Mouse (Mus musculus) adrenal gland, adult (tissue): ENCODE results near the gene Fcrl6.

ENCODE experiments used
- DNase-seq, 2 experiments: peaks; one replicate each; pipeline ENCODE4 v3.0.0; 2022 to 2023; ENCODE audit warnings: low spot score in 1 of 2; ENCODE audit not compliant: inconsistent age in 2 of 2

Gene Fcrl6

GRCm38 (mm10) chr1:172602326-172602725 is at the start of gene Fcrl6:
Gene Fcrl6, minus strand, starts transcription at chr1:172602551.
- no peak for DNase-seq

- DNase-seq: no peak
Observed at GRCm38 (mm10) chr1:172651288-172651987, 49.1 kb upstream of the Fcrl6 start.

GRCm38 (mm10) chr1:172650519-172651287 is 48.4 kb upstream of the Fcrl6 start:
- peak; percentile 56 to 82 for DNase-seq

GRCm38 (mm10) chr1:172649396-172649795 is 47.0 kb upstream of the Fcrl6 start:
- no peak for DNase-seq

GRCm38 (mm10) chr1:172647236-172647635 is 44.9 kb upstream of the Fcrl6 start:
- no peak for DNase-seq

GRCm38 (mm10) chr1:172638781-172639180 is 36.4 kb upstream of the Fcrl6 start:
- no peak for DNase-seq

- DNase-seq: no peak
Observed at GRCm38 (mm10) chr1:172637801-172638200, 35.5 kb upstream of the Fcrl6 start.

- no peak for DNase-seq
Observed at GRCm38 (mm10) chr1:172636266-172636665, 33.9 kb upstream of the Fcrl6 start.

GRCm38 (mm10) chr1:172635258-172635657 is 32.9 kb upstream of the Fcrl6 start:
- no peak for DNase-seq

GRCm38 (mm10) chr1:172634136-172634535 is 31.8 kb upstream of the Fcrl6 start:
- DNase-seq: no peak

- peak; percentile 96 to 99 for DNase-seq
Observed at GRCm38 (mm10) chr1:172632451-172633326, 30.3 kb upstream of the Fcrl6 start, which contains the start of gene Dusp23. Gene Dusp23, minus strand, starts transcription at chr1:172632962.

GRCm38 (mm10) chr1:172631721-172632120 is 29.4 kb upstream of the Fcrl6 start:
- peak in 1 of 2 experiments; percentile 45 for DNase-seq

GRCm38 (mm10) chr1:172629831-172630230 is 27.5 kb upstream of the Fcrl6 start:
- no peak for DNase-seq

- DNase-seq: no peak
Observed at GRCm38 (mm10) chr1:172626306-172626705, 24.0 kb upstream of the Fcrl6 start.

GRCm38 (mm10) chr1:172624081-172624480 is 21.7 kb upstream of the Fcrl6 start:
- DNase-seq: no peak

- no peak for DNase-seq
Observed at GRCm38 (mm10) chr1:172623599-172623998, 21.2 kb upstream of the Fcrl6 start.

- peak; percentile 65 to 91 for DNase-seq
Observed at GRCm38 (mm10) chr1:172619235-172619634, 16.9 kb upstream of the Fcrl6 start.

GRCm38 (mm10) chr1:172618141-172618540 is 15.8 kb upstream of the Fcrl6 start:
- DNase-seq: no peak

- DNase-seq: no peak
Observed at GRCm38 (mm10) chr1:172617365-172618076, 15.2 kb upstream of the Fcrl6 start.

GRCm38 (mm10) chr1:172616537-172617300 is 14.4 kb upstream of the Fcrl6 start:
- DNase-seq: no peak
